Mouse (Mus musculus): Measurements from ENCODE around the gene Ano4.

DNA sequence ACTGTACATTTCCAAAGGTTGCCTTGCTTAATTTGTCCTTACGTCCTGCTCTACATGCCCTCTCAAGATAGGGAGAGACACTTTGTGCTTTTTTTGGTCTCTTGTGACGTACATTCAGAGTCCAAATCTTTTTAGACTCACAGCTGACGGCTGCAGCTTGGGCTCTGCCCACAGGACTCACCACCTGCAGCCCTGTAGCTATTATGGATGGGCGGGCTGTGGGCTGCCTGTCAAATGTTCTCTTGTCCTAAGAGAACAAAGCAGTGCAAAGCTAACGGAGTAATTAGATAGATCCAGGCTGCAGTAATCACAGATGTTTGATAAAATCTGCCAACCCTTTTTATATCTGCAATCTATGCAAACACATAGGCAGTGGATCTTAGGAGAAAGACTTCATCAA is 325.6 kb downstream of the Ano4 start:
- no peak for TF ChIP-seq POLR2A (IDR thresholded peaks at IDR 0.05; ENCODE audit: low read depth, low read length)
- no peak for TF ChIP-seq CTCF (IDR thresholded peaks at IDR 0.05; ENCODE audit: borderline replicate concordance, insufficient read depth, low read length)

All from embryonic fibroblast, embryonic 13.5 days (primary cell).